In genomic region chr8:126852184-126852583, GRCm38 (mm10) we compare ENCODE assay signal across 10 mouse cellular contexts.
A peak's percentile ranks its signal among the peaks of the same experiment; 100 is the strongest.
DNase-seq lines count a peak whose midpoint lies in the region; ATAC-seq lines count a peak whose summit lies in the region.
"Had no signal": no experiment of that assay in that cellular context is flagged by ENCODE, and none has a peak within 500 bp of the region (broad histone marks: within the 10 kb centered on the region; RNA-seq: fewer than 3 reads in every experiment).

No protein-coding gene starts in this region.

- H3K27ac ChIP-seq in heart, embryonic 11.5 days (ENCODE audit: low read depth, low read length): peak overlapping the region; percentile 65
- peak overlapping the region; percentile 75 for H3K27ac ChIP-seq in lung, embryonic 16.5 days (ENCODE audit: low read length)

- no peaks in the 10 kb centered on the region for H3K9me3 ChIP-seq in heart, embryonic 11.5 days (replicated peaks; ENCODE audit: control insufficient read depth, low read length)
- no peaks in the 10 kb centered on the region for H3K9me3 ChIP-seq in lung, embryonic 16.5 days (ENCODE audit: control insufficient read depth, low read length)
- H3K9me3 ChIP-seq: limb, embryonic 15.5 days had no signal

- H3K4me1 ChIP-seq in heart, embryonic 11.5 days (ENCODE audit: control insufficient read depth, insufficient read depth, low read length): peaks cover 21% of the 10 kb centered on the region
- peaks cover 36% of the 10 kb centered on the region for H3K4me1 ChIP-seq in lung, embryonic 16.5 days (replicated peaks; ENCODE audit: control insufficient read depth, insufficient read depth, low read length)

- H3K9ac ChIP-seq in heart, embryonic 11.5 days (ENCODE audit: low read depth, low read length): no peak overlapping the region
- H3K9ac ChIP-seq in lung, embryonic 16.5 days (ENCODE audit: low read length): no peak overlapping the region
- H3K9ac ChIP-seq: limb, embryonic 15.5 days had no signal

- ATAC-seq in heart, embryonic 11.5 days (replicated peaks; ENCODE audit: insufficient number of reproducible peaks, low FRiP score, low TSS enrichment): no peak
- no peak for ATAC-seq in lung, embryonic 16.5 days (ENCODE audit: low read depth)
- ATAC-seq: Patski had no signal

- intact Hi-C loops in heart, postnatal 10 days (cut with DNase I): no loop called here

- 54% methylated on average over 5 of the region's 5 CpGs for WGBS in heart, embryonic 11.5 days (ENCODE audit: insufficient replicate concordance)
- 49% methylated on average over 5 of the region's 5 CpGs for WGBS in lung, embryonic 16.5 days

- H3K36me3 ChIP-seq in heart, embryonic 11.5 days (ENCODE audit: control insufficient read depth, insufficient read depth, low read length): no peaks in the 10 kb centered on the region
- no peaks in the 10 kb centered on the region for H3K36me3 ChIP-seq in lung, embryonic 16.5 days (ENCODE audit: control insufficient read depth, insufficient read depth, low read length)
- H3K36me3 ChIP-seq: limb, embryonic 15.5 days had no signal

- no peak overlapping the region for H3K4me2 ChIP-seq in heart, embryonic 11.5 days
- no peak overlapping the region for H3K4me2 ChIP-seq in lung, embryonic 16.5 days (ENCODE audit: low read depth, low read length)
- H3K4me2 ChIP-seq: limb, embryonic 15.5 days had no signal

- H3K4me3 ChIP-seq in heart, embryonic 11.5 days (ENCODE audit: low read depth, low read length): no peak overlapping the region
- no peak overlapping the region for H3K4me3 ChIP-seq in lung, embryonic 16.5 days (ENCODE audit: low read length)
- H3K4me3 ChIP-seq: limb, embryonic 15.5 days had no signal

- DNase-seq in heart, postnatal 10 days: no peak
- peak; percentile 93 for DNase-seq in NIH3T3 (ENCODE audit: low read depth)
- DNase-seq in induced T-regulatory cell, adult 2 months (ENCODE audit: low read depth): peak; percentile 83
- DNase-seq in cerebellum, adult 8-10 months: no peak
- DNase-seq in frontal cortex, postnatal 25 days (ENCODE audit: low spot score in 2 of 2): no peak
- DNase-seq in left cerebral cortex, adult 11 months (ENCODE audit: low spot score): no peak

- no peaks in the 10 kb centered on the region for H3K27me3 ChIP-seq in heart, embryonic 11.5 days (ENCODE audit: control insufficient read depth, insufficient read depth, low read length)
- no peaks in the 10 kb centered on the region for H3K27me3 ChIP-seq in lung, embryonic 16.5 days (ENCODE audit: control insufficient read depth, insufficient read depth, low read depth, low read length)
- H3K27me3 ChIP-seq: limb, embryonic 15.5 days; Patski had no signal

Comparison
In these comparisons a context has a peak if more than half of its experiments do, and no peak if none do; other contexts are left out.
1. DNase-seq: peak in NIH3T3 (single experiment) and induced T-regulatory cell, adult 2 months (single experiment); none in heart, postnatal 10 days (0 of 2), cerebellum, adult 8-10 months (single experiment), frontal cortex, postnatal 25 days (0 of 2) and left cerebral cortex, adult 11 months (single experiment).